Mouse (Mus musculus): ENCODE results near the gene Gm3336. TPM values are rescaled to one million over a fixed set of nuclear protein-coding genes. Genes with fewer than 3 reads are reported as not detected.

Gene Gm3336
- polyA plus RNA-seq, 1 experiment = 0.23 TPM

GRCm38 (mm10) chr8:70742981-70743655, 24.8 kb downstream of the Gm3336 start:
- Histone ChIP-seq H3K4me2 (ENCODE audit: low read depth) (no peak overlapping the region), H3K4me3 (no peak overlapping the region), H3K79me2 (ENCODE audit: control insufficient read depth, insufficient read depth) (no peaks in the 10 kb centered on the region), H3ac (ENCODE audit: control insufficient read depth, insufficient read length) (no peak overlapping the region), H3K36me3 (ENCODE audit: control insufficient read depth, insufficient read depth) (no peaks in the 10 kb centered on the region), H3K27me3 (ENCODE audit: control insufficient read depth, insufficient read depth, insufficient read length) (peaks cover 41% of the 10 kb centered on the region)
- no peak for TF ChIP-seq TCF3 (IDR thresholded peaks at IDR 0.05; ENCODE audit: insufficient read length, low read depth)
- TF ChIP-seq REST (IDR thresholded peaks at IDR 0.05; ENCODE audit: insufficient read depth, insufficient read length) = no peak

GRCm38 (mm10) chr8:70743656-70744590, 25.6 kb downstream of the Gm3336 start:
- H3K36me3 ChIP-seq (ENCODE audit: control insufficient read depth, insufficient read depth) = no peaks in the 10 kb centered on the region
- H3K27me3 ChIP-seq (ENCODE audit: control insufficient read depth, insufficient read depth, insufficient read length) = peaks cover 41% of the 10 kb centered on the region
- TF ChIP-seq USF1 (IDR thresholded peaks at IDR 0.05; ENCODE audit: low read depth) (peak; percentile 19), SRF (IDR thresholded peaks at IDR 0.05; ENCODE audit: control insufficient read depth, insufficient read length, low read depth) (no peak)
- no peak overlapping the region for H3K4me3 ChIP-seq
- H3ac ChIP-seq (ENCODE audit: control insufficient read depth, insufficient read length) = no peak overlapping the region
- no peaks in the 10 kb centered on the region for H3K79me2 ChIP-seq (ENCODE audit: control insufficient read depth, insufficient read depth)
- H3K4me2 ChIP-seq (ENCODE audit: low read depth) = peak overlapping the region; percentile 6

GRCm38 (mm10) chr8:70744806-70745205, 26.5 kb downstream of the Gm3336 start:
- no peaks in the 10 kb centered on the region for H3K79me2 ChIP-seq (ENCODE audit: control insufficient read depth, insufficient read depth)
- H3ac ChIP-seq (ENCODE audit: control insufficient read depth, insufficient read length) = no peak overlapping the region
- H3K36me3 ChIP-seq (ENCODE audit: control insufficient read depth, insufficient read depth) = no peaks in the 10 kb centered on the region
- no peak overlapping the region for H3K4me2 ChIP-seq (ENCODE audit: low read depth)
- H3K4me3 ChIP-seq = no peak overlapping the region
- no peak for TF ChIP-seq TCF12 (IDR thresholded peaks at IDR 0.05; ENCODE audit: insufficient read depth, poor library complexity, severe bottlenecking)
- no peak for TF ChIP-seq USF1 (IDR thresholded peaks at IDR 0.05; ENCODE audit: low read depth)
- no peak for TF ChIP-seq MYOD1 (IDR thresholded peaks at IDR 0.05; ENCODE audit: control insufficient read depth in 1 of 3, insufficient read length in 2 of 3, low read depth in 2 of 3)
- no peak for TF ChIP-seq POLR2A (IDR thresholded peaks at IDR 0.05; ENCODE audit: insufficient read length, low read depth)
- TF ChIP-seq POLR2AphosphoS2 (IDR thresholded peaks at IDR 0.05; ENCODE audit: insufficient read length, low read depth) = no peak
- TF ChIP-seq REST (IDR thresholded peaks at IDR 0.05; ENCODE audit: insufficient read depth, insufficient read length) = no peak
- TF ChIP-seq MYOG (IDR thresholded peaks at IDR 0.05; ENCODE audit: control insufficient read depth in 1 of 3, insufficient read depth in 1 of 3, insufficient read length in 2 of 3, low read depth in 2 of 3) = no peak
- H3K27me3 ChIP-seq (ENCODE audit: control insufficient read depth, insufficient read depth, insufficient read length) = peaks cover 41% of the 10 kb centered on the region

GRCm38 (mm10) chr8:70745691-70746220, 27.4 kb downstream of the Gm3336 start:
- Histone ChIP-seq H3K36me3 (ENCODE audit: control insufficient read depth, insufficient read depth) (no peaks in the 10 kb centered on the region), H3K4me3 (no peak overlapping the region), H3K27me3 (ENCODE audit: control insufficient read depth, insufficient read depth, insufficient read length) (peaks cover 41% of the 10 kb centered on the region), H3K4me2 (ENCODE audit: low read depth) (no peak overlapping the region), H3K79me2 (ENCODE audit: control insufficient read depth, insufficient read depth) (no peaks in the 10 kb centered on the region), H3ac (ENCODE audit: control insufficient read depth, insufficient read length) (no peak overlapping the region)
- TF ChIP-seq E2F4 (IDR thresholded peaks at IDR 0.05; ENCODE audit: insufficient read depth) = no peak
- no peak for TF ChIP-seq SRF (IDR thresholded peaks at IDR 0.05; ENCODE audit: control insufficient read depth, insufficient read length, low read depth)
- no peak for TF ChIP-seq MYOG (IDR thresholded peaks at IDR 0.05; ENCODE audit: control insufficient read depth in 1 of 3, insufficient read depth in 1 of 3, insufficient read length in 2 of 3, low read depth in 2 of 3)
- TF ChIP-seq POLR2AphosphoS2 (IDR thresholded peaks at IDR 0.05; ENCODE audit: insufficient read length, low read depth) = no peak
- TF ChIP-seq TCF3 (IDR thresholded peaks at IDR 0.05; ENCODE audit: insufficient read length, low read depth) = no peak
- no peak for TF ChIP-seq USF1 (IDR thresholded peaks at IDR 0.05; ENCODE audit: low read depth)
- TF ChIP-seq TCF12 (IDR thresholded peaks at IDR 0.05; ENCODE audit: insufficient read depth, poor library complexity, severe bottlenecking) = no peak
- no peak for TF ChIP-seq MYOD1 (IDR thresholded peaks at IDR 0.05; ENCODE audit: control insufficient read depth in 1 of 3, insufficient read length in 2 of 3, low read depth in 2 of 3)
- no peak for TF ChIP-seq MAX (IDR thresholded peaks at IDR 0.05; ENCODE audit: low read depth)
- TF ChIP-seq POLR2A (IDR thresholded peaks at IDR 0.05; ENCODE audit: insufficient read length, low read depth) = no peak
- TF ChIP-seq REST (IDR thresholded peaks at IDR 0.05; ENCODE audit: insufficient read depth, insufficient read length) = no peak
- TF ChIP-seq CEBPB (IDR thresholded peaks at IDR 0.05; ENCODE audit: insufficient read depth, poor library complexity, severe bottlenecking) = no peak

- H3K36me3 ChIP-seq (ENCODE audit: control insufficient read depth, insufficient read depth) = no peaks in the 10 kb centered on the region
- H3K4me2 ChIP-seq (ENCODE audit: low read depth) = no peak overlapping the region
- no peaks in the 10 kb centered on the region for H3K79me2 ChIP-seq (ENCODE audit: control insufficient read depth, insufficient read depth)
- H3ac ChIP-seq (ENCODE audit: control insufficient read depth, insufficient read length) = no peak overlapping the region
- no peak for TF ChIP-seq POLR2AphosphoS2 (IDR thresholded peaks at IDR 0.05; ENCODE audit: insufficient read length, low read depth)
- no peak for TF ChIP-seq MYOG (IDR thresholded peaks at IDR 0.05; ENCODE audit: control insufficient read depth in 1 of 3, insufficient read depth in 1 of 3, insufficient read length in 2 of 3, low read depth in 2 of 3)
- TF ChIP-seq REST (IDR thresholded peaks at IDR 0.05; ENCODE audit: insufficient read depth, insufficient read length) = no peak
- no peak for TF ChIP-seq SRF (IDR thresholded peaks at IDR 0.05; ENCODE audit: control insufficient read depth, insufficient read length, low read depth)
- no peak for TF ChIP-seq TCF12 (IDR thresholded peaks at IDR 0.05; ENCODE audit: insufficient read depth, poor library complexity, severe bottlenecking)
- TF ChIP-seq USF1 (IDR thresholded peaks at IDR 0.05; ENCODE audit: low read depth) = no peak
- no peak for TF ChIP-seq POLR2A (IDR thresholded peaks at IDR 0.05; ENCODE audit: insufficient read length, low read depth)
- TF ChIP-seq MAX (IDR thresholded peaks at IDR 0.05; ENCODE audit: low read depth) = no peak
- no peak for TF ChIP-seq TCF3 (IDR thresholded peaks at IDR 0.05; ENCODE audit: insufficient read length, low read depth)
- no peak for TF ChIP-seq E2F4 (IDR thresholded peaks at IDR 0.05; ENCODE audit: insufficient read depth)
- TF ChIP-seq MYOD1 (IDR thresholded peaks at IDR 0.05; ENCODE audit: control insufficient read depth in 1 of 3, insufficient read length in 2 of 3, low read depth in 2 of 3) = no peak
- TF ChIP-seq CEBPB (IDR thresholded peaks at IDR 0.05; ENCODE audit: insufficient read depth, poor library complexity, severe bottlenecking) = no peak
- H3K4me3 ChIP-seq = no peak overlapping the region
- H3K27me3 ChIP-seq (ENCODE audit: control insufficient read depth, insufficient read depth, insufficient read length) = peaks cover 41% of the 10 kb centered on the region
These were observed 28.3 kb downstream of the Gm3336 start for GRCm38 (mm10) chr8:70746676-70747075.
